Mouse (Mus musculus): ENCODE results near the gene Kcnq1.

GRCm38 (mm10) chr7:143294690-143295355 lies 188.7 kb downstream of the Kcnq1 start:
- TF ChIP-seq POLR2A (IDR thresholded peaks at IDR 0.05; ENCODE audit: extremely low read depth, insufficient read depth, low read length), result no peak
- no peak for TF ChIP-seq CTCF (IDR thresholded peaks at IDR 0.05; ENCODE audit: extremely low read depth, insufficient read depth, low read length)
